Mouse (Mus musculus) olfactory bulb, adult 2 months (tissue): ENCODE measurements around the gene Dctn1.

Experiments used
- CTCF ChIP-seq: fragments of 200-500 bp; IDR thresholded peaks from 2 replicates; pipeline ENCODE4 v1.5.1; 2012; ENCODE audit warnings: low read depth, mild to moderate bottlenecking, low read length, moderate library complexity; ENCODE audit not compliant: insufficient read depth
- POLR2A ChIP-seq: fragments of 200-500 bp; IDR thresholded peaks from 2 replicates; pipeline ENCODE4 v1.6.1; 2012; ENCODE audit warnings: mild to moderate bottlenecking, low read depth, low read length, moderate library complexity; ENCODE audit not compliant: insufficient read depth

GRCm38 (mm10) chr6:83210495-83210894 lies 44.8 kb downstream of the Dctn1 start:
- no peak for TF ChIP-seq CTCF
- TF ChIP-seq POLR2A: no peak
